Mouse (Mus musculus): ENCODE results near the gene Lrrc14b.

DNA sequence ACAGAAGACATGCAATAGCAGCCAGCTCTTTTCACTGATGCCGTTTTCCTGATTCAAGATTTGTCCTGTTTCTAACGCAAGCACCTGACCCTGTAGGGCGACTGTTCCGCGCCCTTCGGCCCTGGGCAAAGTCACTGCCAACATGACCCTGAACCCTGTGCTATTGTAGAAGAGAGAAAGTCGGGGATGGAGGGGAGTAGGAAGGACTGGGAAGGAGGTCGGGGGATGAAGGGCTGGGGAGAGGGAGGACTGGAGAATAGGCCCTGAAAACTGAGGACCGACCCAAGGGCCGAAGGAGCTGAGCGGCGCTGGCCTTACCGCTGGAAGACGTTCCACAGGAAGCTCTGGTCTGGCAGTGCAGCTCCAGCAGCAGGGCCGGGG is 47.0 kb downstream of the Lrrc14b start:
- TF ChIP-seq POLR2A (IDR thresholded peaks at IDR 0.05; ENCODE audit: control insufficient read depth, extremely low read depth, insufficient read depth, low read length, poor library complexity) (no peak), CTCF (IDR thresholded peaks at IDR 0.05; ENCODE audit: borderline replicate concordance, control insufficient read depth, extremely low read depth, insufficient read depth, low read length, poor library complexity) (no peak)

Data from thymus, adult 2 months (tissue).